Mouse (Mus musculus) lung, adult 2 months (tissue): ENCODE results near the gene Olfr575.

ENCODE experiments used
- CTCF ChIP-seq: fragments of 200-500 bp; IDR thresholded peaks from 2 replicates; pipeline ENCODE4 v1.5.1; 2011; ENCODE audit warnings: mild to moderate bottlenecking, low read length, control low read depth; ENCODE audit not compliant: insufficient read depth
- POLR2A ChIP-seq: fragments of 200-500 bp; IDR thresholded peaks from 2 replicates; pipeline ENCODE4 v1.6.1; 2011; ENCODE audit warnings: low read depth, mild to moderate bottlenecking, control low read depth, low read length, borderline replicate concordance; ENCODE audit errors: extremely low read depth

DNA sequence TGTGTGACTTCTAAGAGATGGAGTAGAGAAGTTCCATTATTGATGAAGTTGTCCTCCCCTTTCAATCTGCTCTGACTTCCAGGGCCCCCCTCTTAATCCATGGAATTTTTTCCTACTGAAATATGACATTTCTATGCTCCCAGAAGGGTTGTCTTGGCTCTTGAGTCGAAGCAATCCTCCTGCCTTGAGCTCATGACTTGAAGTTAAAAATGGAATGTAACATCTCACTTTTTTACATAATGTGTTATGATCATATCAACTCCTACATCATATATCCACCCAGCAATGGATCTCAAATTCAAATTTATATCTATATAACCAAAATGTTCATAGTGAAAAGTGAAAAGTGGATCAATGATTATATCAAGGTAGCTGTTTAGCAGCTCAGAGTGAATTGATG, 15.8 kb upstream of the Olfr575 start:
- TF ChIP-seq CTCF, result no peak
- TF ChIP-seq POLR2A, result no peak
